Mouse (Mus musculus) heart, postnatal 0 days (tissue): ENCODE results near the gene St3gal5.

ENCODE experiments used
- CTCF ChIP-seq: IDR thresholded peaks from 2 replicates; pipeline ENCODE4 v1.5.1; 2016; ENCODE audit warnings: antibody characterized with exemption, control low read depth, low read depth
- EP300 ChIP-seq: IDR thresholded peaks from 2 replicates; pipeline ENCODE4 v1.6.1; 2016; ENCODE audit warnings: antibody characterized with exemption, low read depth

- TF ChIP-seq EP300 (no peak), CTCF (no peak)
Measured at GRCm38 (mm10) chr6:72136543-72136942, 39.2 kb downstream of the St3gal5 start.
